Mouse (Mus musculus) ES-E14 (cell line): ENCODE data around the gene Ano10. TPM values are rescaled to one million over a fixed set of nuclear protein-coding genes. Genes with fewer than 3 reads are reported as not detected.

Experiments
- DNase-seq: peaks from one replicate; pipeline ENCODE4 v3.0.0-alpha.2; 2013; ENCODE audit warnings: low read depth, low spot score
- H3K27ac ChIP-seq: 2 replicates; pipeline ENCODE4 v1.5.1; 2012; ENCODE audit warnings: low read depth, mild to moderate bottlenecking, low read length, moderate library complexity, mixed read lengths; ENCODE audit not compliant: poor library complexity, insufficient read depth, severe bottlenecking
- H3K36me3 ChIP-seq: 2 replicates; pipeline ENCODE4 v1.6.1; 2012; ENCODE audit warnings: mild to moderate bottlenecking, low read length, moderate library complexity, mixed read lengths; ENCODE audit not compliant: control insufficient read depth, poor library complexity, insufficient read depth, severe bottlenecking
- H3K4me1 ChIP-seq, 2 experiments: fragments of 150-350 bp in 1 of 2; sonication (generic) in 1 of 2; 2 replicates each; pipeline ENCODE4 v1.6.1; 2012; ENCODE audit warnings: low read length in 2 of 2, mild to moderate bottlenecking in 1 of 2, mixed read lengths in 1 of 2; ENCODE audit not compliant: control insufficient read depth in 2 of 2, insufficient read depth in 2 of 2, poor library complexity in 1 of 2
- H3K4me3 ChIP-seq, 2 experiments: fragments of 150-350 bp in 1 of 2; sonication (generic) in 1 of 2; 2 replicates each; pipeline ENCODE4 v1.5.1; 2012; ENCODE audit warnings: low read length in 2 of 2, low read depth in 1 of 2, mild to moderate bottlenecking in 1 of 2, mixed read lengths in 1 of 2; ENCODE audit not compliant: insufficient read depth in 1 of 2, poor library complexity in 1 of 2, severe bottlenecking in 1 of 2
- H3K9ac ChIP-seq: 2 replicates; pipeline ENCODE4 v1.6.1; 2012; ENCODE audit warnings: low read depth, mild to moderate bottlenecking, low read length, mixed read lengths; ENCODE audit not compliant: poor library complexity, insufficient read depth, severe bottlenecking
- H3K9me3 ChIP-seq: fragments of 150-350 bp; sonication (generic); 2 replicates; pipeline ENCODE4 v1.6.1; 2012; ENCODE audit warnings: low read depth, mild to moderate bottlenecking, low read length; ENCODE audit not compliant: control insufficient read depth, insufficient read depth
- CHD2 ChIP-seq: IDR thresholded peaks from 2 replicates; pipeline ENCODE4 v1.6.1; 2014; ENCODE audit warnings: mild to moderate bottlenecking, low read depth, low read length, inconsistent platforms
- HCFC1 ChIP-seq: IDR thresholded peaks from 2 replicates; pipeline ENCODE4 v1.6.1; 2012; ENCODE audit warnings: low read length, inconsistent platforms, borderline replicate concordance; ENCODE audit not compliant: insufficient read depth
- MAFK ChIP-seq: IDR thresholded peaks from 2 replicates; pipeline ENCODE4 v1.6.1; 2014; ENCODE audit warnings: mild to moderate bottlenecking, low read depth, low read length, inconsistent platforms; ENCODE audit not compliant: insufficient read depth
- ZC3H11A ChIP-seq: IDR thresholded peaks from 2 replicates; pipeline ENCODE4 v1.6.1; 2012; ENCODE audit warnings: low read depth, mild to moderate bottlenecking, inconsistent platforms, low read length, borderline replicate concordance
- ZNF384 ChIP-seq: IDR thresholded peaks from 2 replicates; pipeline ENCODE4 v1.6.1; 2012; ENCODE audit warnings: low read depth, low read length, inconsistent platforms
- in situ Hi-C, 2 experiments: fragments of 600-800 bp; cut with MboI; formaldehyde crosslinking; loops; one replicate each; pipeline ENCODE4 v1.15.1; 2025; ENCODE audit warnings: low sequenced_read_pairs in 2 of 2, inconsistent platforms in 1 of 2; ENCODE audit not compliant: unreplicated experiment in 2 of 2
- total RNA-seq: library from RNA; depleted of rRNA; stranded (reverse); fragments of 300-350 nt; gene quantifications from 2 replicates; pipeline ENCODE4 v1.2.3, GENCODE M21; 2012

Ano10 gene
- total RNA-seq, 1 experiment: 13.7 TPM

- no peak overlapping the region for H3K9ac ChIP-seq
- no peak for DNase-seq
- TF ChIP-seq CHD2 (no peak), MAFK (no peak)
- no peak overlapping the region for H3K4me3 ChIP-seq
- H3K4me1 ChIP-seq: peaks cover 0 to 3% of the 10 kb centered on the region in 2 experiments; a peak in 2 of 4 replicates
- H3K9me3 ChIP-seq: no peaks in the 10 kb centered on the region
- H3K36me3 ChIP-seq: no peaks in the 10 kb centered on the region; the same call in 1 of the 2 replicates
- in situ Hi-C loops: no loop called here
- H3K27ac ChIP-seq: no peak overlapping the region
These were observed 53.5 kb downstream of the Ano10 start for GRCm38 (mm10) chr9:122240629-122241199.

- in situ Hi-C loops: no loop called here
- Histone ChIP-seq H3K27ac (no peak overlapping the region), H3K9me3 (no peaks in the 10 kb centered on the region), H3K4me1 (no peaks in the 10 kb centered on the region), H3K9ac (no peak overlapping the region), H3K36me3 (no peaks in the 10 kb centered on the region), H3K4me3 (0 out of 4 replicates have a peak overlapping the region, but pooled peaks of 1 of the 2 experiments have one; percentile 2)
- peak; percentile 17 for DNase-seq
- TF ChIP-seq ZNF384 (no peak), MAFK (no peak), CHD2 (no peak), HCFC1 (no peak), ZC3H11A (no peak)
These were observed 59.5 kb downstream of the Ano10 start for GRCm38 (mm10) chr9:122234741-122235140.

GRCm38 (mm10) chr9:122233972-122234345 is 60.3 kb downstream of the Ano10 start:
- H3K27ac ChIP-seq: no peak overlapping the region
- H3K4me3 ChIP-seq: no peak overlapping the region
- in situ Hi-C loops: no loop called here
- H3K4me1 ChIP-seq: no peaks in the 10 kb centered on the region
- TF ChIP-seq CHD2 (no peak), MAFK (no peak), HCFC1 (no peak), ZNF384 (no peak), ZC3H11A (no peak)
- H3K9me3 ChIP-seq: no peaks in the 10 kb centered on the region
- DNase-seq: no peak
- no peak overlapping the region for H3K9ac ChIP-seq
- no peaks in the 10 kb centered on the region for H3K36me3 ChIP-seq

GRCm38 (mm10) chr9:122233316-122233971 is 60.8 kb downstream of the Ano10 start:
- Histone ChIP-seq H3K4me3 (no peak overlapping the region), H3K4me1 (no peaks in the 10 kb centered on the region), H3K36me3 (no peaks in the 10 kb centered on the region), H3K9me3 (no peaks in the 10 kb centered on the region), H3K9ac (no peak overlapping the region), H3K27ac (no peak overlapping the region)
- TF ChIP-seq ZC3H11A: no peak
- no peak for TF ChIP-seq ZNF384
- TF ChIP-seq HCFC1: no peak
- TF ChIP-seq CHD2: no peak
- no peak for TF ChIP-seq MAFK
- DNase-seq: no peak
- in situ Hi-C loops: no loop called here

- no peak overlapping the region for H3K27ac ChIP-seq
- TF ChIP-seq MAFK (no peak), CHD2 (no peak), ZNF384 (no peak), ZC3H11A (no peak), HCFC1 (no peak)
- H3K4me3 ChIP-seq: no peak overlapping the region
- H3K9me3 ChIP-seq: no peaks in the 10 kb centered on the region
- in situ Hi-C loops: no loop called here
- no peaks in the 10 kb centered on the region for H3K36me3 ChIP-seq
- DNase-seq: no peak
- H3K4me1 ChIP-seq: no peaks in the 10 kb centered on the region
- no peak overlapping the region for H3K9ac ChIP-seq
These were observed 61.3 kb downstream of the Ano10 start for GRCm38 (mm10) chr9:122232912-122233311.
